Comparison of ENCODE assay signal across 10 mouse cellular contexts in the genomic region with DNA sequence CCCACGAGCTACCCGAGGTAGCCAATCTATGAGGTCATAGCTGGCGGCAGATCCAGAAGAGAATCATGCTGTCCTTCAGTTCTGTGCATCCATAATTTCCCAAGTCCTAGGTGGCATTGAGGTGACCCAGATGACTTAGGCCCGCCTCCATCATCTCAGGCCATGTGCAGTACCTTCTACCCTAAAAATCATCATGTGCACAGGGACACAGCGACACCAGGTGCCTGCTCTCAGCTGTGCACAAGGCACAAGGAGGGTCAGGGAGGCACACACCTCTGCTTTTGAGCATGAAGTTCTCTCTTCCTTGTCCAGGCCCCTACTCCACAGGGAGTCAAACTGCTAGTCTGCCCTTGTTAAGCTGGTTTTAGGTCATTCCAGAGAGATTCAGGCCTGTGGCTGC. TPM values are rescaled to one million over a fixed set of nuclear protein-coding genes. Genes with fewer than 3 reads are reported as not detected.
DNase-seq lines count a peak whose midpoint lies in the region; ATAC-seq lines count a peak whose summit lies in the region.
"Had no signal": no experiment of that assay in that cellular context is flagged by ENCODE, and none has a peak within 500 bp of the region (broad histone marks: within the 10 kb centered on the region; RNA-seq: fewer than 3 reads in every experiment).

No protein-coding gene starts in this region.

- peaks cover 13% of the 10 kb centered on the region for H3K4me1 ChIP-seq in heart, embryonic 15.5 days (replicated peaks)
- H3K4me1 ChIP-seq in neural tube, embryonic 12.5 days = peaks cover 7% of the 10 kb centered on the region; the same call in 1 of the 2 replicates
- H3K4me1 ChIP-seq in stomach, embryonic 14.5 days (ENCODE audit: control insufficient read depth, insufficient read depth, low read length) = no peaks in the 10 kb centered on the region
- H3K4me1 ChIP-seq: megakaryocyte, embryonic 14.5 days had no signal

- H3K9ac ChIP-seq in heart, embryonic 15.5 days = 0 out of 2 replicates have a peak overlapping the region, but pooled peaks have one; percentile 34
- no peak overlapping the region for H3K9ac ChIP-seq in neural tube, embryonic 12.5 days
- no peak overlapping the region for H3K9ac ChIP-seq in stomach, embryonic 14.5 days (replicated peaks; ENCODE audit: low read depth, low read length)

- peak; percentile 28; the same call in 1 of the 2 replicates for ATAC-seq in heart, embryonic 15.5 days (replicated peaks; ENCODE audit: insufficient number of reproducible peaks, insufficient read depth, low FRiP score, low read depth)
- ATAC-seq in neural tube, embryonic 12.5 days (ENCODE audit: low FRiP score, low read depth) = no peak
- no peak for ATAC-seq in stomach, embryonic 14.5 days (ENCODE audit: insufficient number of reproducible peaks, insufficient read depth, low FRiP score, low read depth)

- H3K27ac ChIP-seq in heart, embryonic 15.5 days = no peak overlapping the region
- H3K27ac ChIP-seq in neural tube, embryonic 12.5 days = no peak overlapping the region
- no peak overlapping the region for H3K27ac ChIP-seq in stomach, embryonic 14.5 days (ENCODE audit: low read length)

- no peak for DNase-seq in heart, adult 8-10 months (ENCODE audit: low spot score)
- no peak for DNase-seq in neural tube, embryonic 10.5 days (ENCODE audit: extremely low spot score, low spot score)
- DNase-seq in induced T-regulatory cell, adult 2 months (ENCODE audit: low read depth) = peak; percentile 16
- DNase-seq in ovary, adult 18-20 months (ENCODE audit: low spot score) = no peak
- no peak for DNase-seq in gastrocnemius, postnatal 4 days (ENCODE audit: low spot score in 2 of 2)

- 73% methylated on average over 5 of the region's 5 CpGs for WGBS in heart, embryonic 15.5 days
- 81% methylated on average over 5 of the region's 5 CpGs for WGBS in neural tube, embryonic 12.5 days
- WGBS in stomach, embryonic 14.5 days = 85% methylated on average over 5 of the region's 5 CpGs

- H3K36me3 ChIP-seq in heart, embryonic 15.5 days = peaks cover 3% of the 10 kb centered on the region; the same call in 1 of the 2 replicates
- no peaks in the 10 kb centered on the region for H3K36me3 ChIP-seq in neural tube, embryonic 12.5 days
- no peaks in the 10 kb centered on the region for H3K36me3 ChIP-seq in stomach, embryonic 14.5 days (ENCODE audit: control insufficient read depth, insufficient read depth, low read length)

- peak overlapping the region; percentile 37; the same call in 1 of the 2 replicates for H3K4me3 ChIP-seq in heart, embryonic 15.5 days
- no peak overlapping the region for H3K4me3 ChIP-seq in neural tube, embryonic 12.5 days
- H3K4me3 ChIP-seq in stomach, embryonic 14.5 days (ENCODE audit: low read depth, low read length) = no peak overlapping the region
- H3K4me3 ChIP-seq: megakaryocyte, embryonic 14.5 days had no signal

- no peaks in the 10 kb centered on the region for H3K9me3 ChIP-seq in heart, embryonic 15.5 days (replicated peaks)
- H3K9me3 ChIP-seq in neural tube, embryonic 12.5 days = no peaks in the 10 kb centered on the region
- H3K9me3 ChIP-seq in stomach, embryonic 14.5 days (ENCODE audit: control insufficient read depth, low read depth, low read length) = no peaks in the 10 kb centered on the region
- H3K9me3 ChIP-seq: megakaryocyte, embryonic 14.5 days had no signal

- H3K4me2 ChIP-seq in heart, embryonic 15.5 days = peak overlapping the region; percentile 56
- peak overlapping the region; percentile 49; the same call in 1 of the 2 replicates for H3K4me2 ChIP-seq in neural tube, embryonic 12.5 days (replicated peaks)
- H3K4me2 ChIP-seq in stomach, embryonic 14.5 days (replicated peaks; ENCODE audit: low read depth, low read length) = peak overlapping the region; percentile 39; the same call in 1 of the 2 replicates

- H3K27me3 ChIP-seq in heart, embryonic 15.5 days = no peaks in the 10 kb centered on the region
- H3K27me3 ChIP-seq in neural tube, embryonic 12.5 days (replicated peaks) = no peaks in the 10 kb centered on the region
- no peaks in the 10 kb centered on the region for H3K27me3 ChIP-seq in stomach, embryonic 14.5 days (ENCODE audit: control insufficient read depth, insufficient read depth, low read length)

RNA-seq across cellular contexts. Expression of gene Defb48, which starts 19.0 kb away (rescaled TPM):
- polyA plus RNA-seq in heart, embryonic 15.5 days (2015; fragmentation: Nextera tagmentation; extraction: Ambion mirVana) = not detected in 2 replicates
- total RNA-seq in heart, adult 8-10 months (2022) = not detected
- polyA plus RNA-seq in neural tube, embryonic 12.5 days (2016; fragmentation: Nextera tagmentation; extraction: Ambion mirVana) = not detected in 2 replicates
- not detected in 2 replicates for polyA plus RNA-seq in stomach, embryonic 14.5 days (2014; fragmentation: Nextera tagmentation; extraction: Ambion mirVana)
- total RNA-seq in gastrocnemius, postnatal 4 days (2021) = not detected
- polyA plus RNA-seq: embryonic facial prominence, embryonic 11.5 days had no signal

RNA-seq across cellular contexts. Expression of gene Defb47, which starts 32.5 kb away (rescaled TPM):
- polyA plus RNA-seq in heart, embryonic 15.5 days (2015; fragmentation: Nextera tagmentation; extraction: Ambion mirVana) = not detected in 2 replicates
- not detected for total RNA-seq in heart, adult 8-10 months (2022)
- not detected in 2 replicates for polyA plus RNA-seq in neural tube, embryonic 12.5 days (2016; fragmentation: Nextera tagmentation; extraction: Ambion mirVana)
- polyA plus RNA-seq in stomach, embryonic 14.5 days (2014; fragmentation: Nextera tagmentation; extraction: Ambion mirVana) = not detected in 2 replicates
- total RNA-seq in gastrocnemius, postnatal 4 days (2021) = not detected
- polyA plus RNA-seq: embryonic facial prominence, embryonic 11.5 days had no signal

RNA-seq across cellular contexts. Expression of gene Defb43, which starts 46.2 kb away (rescaled TPM):
- not detected in 2 replicates for polyA plus RNA-seq in heart, embryonic 15.5 days (2015; fragmentation: Nextera tagmentation; extraction: Ambion mirVana)
- not detected for total RNA-seq in heart, adult 8-10 months (2022)
- polyA plus RNA-seq in neural tube, embryonic 12.5 days (2016; fragmentation: Nextera tagmentation; extraction: Ambion mirVana) = not detected in 2 replicates
- polyA plus RNA-seq in stomach, embryonic 14.5 days (2014; fragmentation: Nextera tagmentation; extraction: Ambion mirVana) = not detected in 2 replicates
- not detected for total RNA-seq in gastrocnemius, postnatal 4 days (2021)
- polyA plus RNA-seq: embryonic facial prominence, embryonic 11.5 days had no signal
